Mouse (Mus musculus): ENCODE data around the gene Sulf2. TPM values are rescaled to one million over a fixed set of nuclear protein-coding genes. Genes with fewer than 3 reads are reported as not detected.

The Sulf2 gene
- total and polyA plus RNA-seq, 3 experiments, result not detected

- Histone ChIP-seq H3K27ac (ENCODE audit: control insufficient read depth, low read depth, low read length) (no peak overlapping the region), H3K9me3 (replicated peaks; ENCODE audit: insufficient read depth, low read length) (no peaks in the 10 kb centered on the region), H3K4me1 (ENCODE audit: control insufficient read depth in 1 of 2, insufficient read depth in 2 of 2, low read length in 2 of 2) (peaks cover 0 to 3% of the 10 kb centered on the region in 2 experiments; a peak in 1 of 4 replicates), H3K4me3 (ENCODE audit: control insufficient read depth in 1 of 2, insufficient read depth in 1 of 2, low read depth in 2 of 2, low read length in 2 of 2) (no peak overlapping the region), H3K27me3 (ENCODE audit: control insufficient read depth in 1 of 2, insufficient read depth in 2 of 2, low read length in 2 of 2) (no peaks in the 10 kb centered on the region), H3K79me2 (ENCODE audit: control insufficient read depth, insufficient read depth, low read length, poor library complexity) (no peaks in the 10 kb centered on the region), H3K9ac (ENCODE audit: control insufficient read depth, low read depth, low read length, poor library complexity, severe bottlenecking) (no peak overlapping the region), H3K36me3 (ENCODE audit: control insufficient read depth in 1 of 2, insufficient read depth in 2 of 2, low read length in 2 of 2) (no peaks in the 10 kb centered on the region)
- TF ChIP-seq RAD21 (IDR thresholded peaks at IDR 0.05; ENCODE audit: low read depth, low read length), result no peak
- TF ChIP-seq TBP (IDR thresholded peaks at IDR 0.05; ENCODE audit: low read depth, low read length), result no peak
- TF ChIP-seq ZMIZ1 (IDR thresholded peaks at IDR 0.05; ENCODE audit: low read depth, low read length), result no peak
- DNase-seq (ENCODE audit: low read depth, low spot score), result no peak
Observed at GRCm38 (mm10) chr2:166077371-166077770, 78.1 kb downstream of the Sulf2 start.

GRCm38 (mm10) chr2:166074322-166074721, 81.1 kb downstream of the Sulf2 start:
- no peaks in the 10 kb centered on the region for H3K36me3 ChIP-seq (ENCODE audit: control insufficient read depth in 1 of 2, insufficient read depth in 2 of 2, low read length in 2 of 2)
- no peak overlapping the region for H3K9ac ChIP-seq (ENCODE audit: control insufficient read depth, low read depth, low read length, poor library complexity, severe bottlenecking)
- H3K27ac ChIP-seq (ENCODE audit: control insufficient read depth, low read depth, low read length), result no peak overlapping the region
- H3K9me3 ChIP-seq (replicated peaks; ENCODE audit: insufficient read depth, low read length), result no peaks in the 10 kb centered on the region
- TF ChIP-seq CHD2 (IDR thresholded peaks at IDR 0.05; ENCODE audit: low read length), result no peak
- no peak for TF ChIP-seq SIN3A (IDR thresholded peaks at IDR 0.05; ENCODE audit: low read length)
- no peak for TF ChIP-seq MAZ (IDR thresholded peaks at IDR 0.05; ENCODE audit: low read depth, low read length)
- TF ChIP-seq RCOR1 (IDR thresholded peaks at IDR 0.05; ENCODE audit: low read depth, low read length), result no peak
- TF ChIP-seq POLR2A (IDR thresholded peaks at IDR 0.05; ENCODE audit: control insufficient read depth in 1 of 2, insufficient read depth in 1 of 2, low read depth in 1 of 2, low read length in 2 of 2, poor library complexity in 1 of 2), result no peak
- TF ChIP-seq TAL1 (IDR thresholded peaks at IDR 0.05; ENCODE audit: low read length), result no peak
- TF ChIP-seq MAX (IDR thresholded peaks at IDR 0.05; ENCODE audit: low read length), result no peak
- TF ChIP-seq ZNF384 (IDR thresholded peaks at IDR 0.05; ENCODE audit: low read depth, low read length), result no peak
- H3K79me2 ChIP-seq (ENCODE audit: control insufficient read depth, insufficient read depth, low read length, poor library complexity), result no peaks in the 10 kb centered on the region
- no peaks in the 10 kb centered on the region for H3K27me3 ChIP-seq (ENCODE audit: control insufficient read depth in 1 of 2, insufficient read depth in 2 of 2, low read length in 2 of 2)
- no peak overlapping the region for H3K4me3 ChIP-seq (ENCODE audit: control insufficient read depth in 1 of 2, insufficient read depth in 1 of 2, low read depth in 2 of 2, low read length in 2 of 2)
- no peak for DNase-seq (ENCODE audit: low read depth, low spot score)
- no peaks in the 10 kb centered on the region for H3K4me1 ChIP-seq (ENCODE audit: control insufficient read depth in 1 of 2, insufficient read depth in 2 of 2, low read length in 2 of 2)

GRCm38 (mm10) chr2:166073082-166073481, 82.4 kb downstream of the Sulf2 start:
- no peaks in the 10 kb centered on the region for H3K79me2 ChIP-seq (ENCODE audit: control insufficient read depth, insufficient read depth, low read length, poor library complexity)
- no peaks in the 10 kb centered on the region for H3K4me1 ChIP-seq (ENCODE audit: control insufficient read depth in 1 of 2, insufficient read depth in 2 of 2, low read length in 2 of 2)
- H3K4me3 ChIP-seq (ENCODE audit: control insufficient read depth in 1 of 2, insufficient read depth in 1 of 2, low read depth in 2 of 2, low read length in 2 of 2), result no peak overlapping the region
- no peaks in the 10 kb centered on the region for H3K9me3 ChIP-seq (replicated peaks; ENCODE audit: insufficient read depth, low read length)
- H3K27me3 ChIP-seq (ENCODE audit: control insufficient read depth in 1 of 2, insufficient read depth in 2 of 2, low read length in 2 of 2), result no peaks in the 10 kb centered on the region
- no peak for DNase-seq (ENCODE audit: low read depth, low spot score)
- no peak for TF ChIP-seq ELF1 (IDR thresholded peaks at IDR 0.05; ENCODE audit: low read depth, low read length)
- no peaks in the 10 kb centered on the region; a peak in 1 of 4 replicates for H3K36me3 ChIP-seq (ENCODE audit: control insufficient read depth in 1 of 2, insufficient read depth in 2 of 2, low read length in 2 of 2)
- H3K9ac ChIP-seq (ENCODE audit: control insufficient read depth, low read depth, low read length, poor library complexity, severe bottlenecking), result no peak overlapping the region
- H3K27ac ChIP-seq (ENCODE audit: control insufficient read depth, low read depth, low read length), result no peak overlapping the region
